7 mouse cellular contexts compared by ENCODE assay signal in the genomic region with DNA sequence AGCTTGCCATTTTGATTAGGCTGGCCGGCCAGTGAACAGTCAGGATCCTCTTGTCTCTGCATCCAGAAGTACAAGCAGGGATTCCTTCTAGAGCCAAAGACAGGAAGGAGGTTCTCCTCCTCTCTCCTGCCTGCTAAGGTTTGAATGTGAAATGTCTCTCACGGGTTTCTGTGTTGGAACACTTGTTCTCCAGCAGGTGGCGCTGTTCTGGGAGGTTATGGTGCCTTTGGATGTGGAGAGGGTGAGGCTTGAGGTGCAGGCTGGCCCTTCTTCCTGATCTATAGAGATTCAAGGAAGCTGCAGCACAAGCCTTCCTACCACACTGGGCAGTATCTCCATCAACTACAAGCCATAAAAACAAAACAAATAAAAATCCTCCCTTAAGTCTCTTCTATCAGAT.
A peak's percentile ranks its signal among the peaks of the same experiment; 100 is the strongest.
DNase-seq lines count a peak whose midpoint lies in the region; ATAC-seq lines count a peak whose summit lies in the region.

No protein-coding gene starts in this region.

- WGBS in hindbrain, embryonic 11.5 days: 20% methylated on average over 3 of the region's 3 CpGs
- 3% methylated on average over 2 of the region's 3 CpGs for WGBS in hindbrain, embryonic 16.5 days

- no peak overlapping the region for H3K27ac ChIP-seq in hindbrain, embryonic 11.5 days (ENCODE audit: low read depth, low read length)
- no peak overlapping the region for H3K27ac ChIP-seq in hindbrain, embryonic 16.5 days (ENCODE audit: low read depth, low read length)

- no peak overlapping the region for H3K4me3 ChIP-seq in hindbrain, embryonic 11.5 days (ENCODE audit: low read depth, low read length)
- no peak overlapping the region for H3K4me3 ChIP-seq in hindbrain, embryonic 16.5 days (ENCODE audit: low read length)

- DNase-seq in hindbrain, embryonic 11.5 days (ENCODE audit: low spot score): peak; percentile 68
- peak; percentile 45 for DNase-seq in urinary bladder, postnatal 25 days (ENCODE audit: low spot score)
- DNase-seq in urinary bladder, postnatal 36 days (ENCODE audit: low spot score in 2 of 2): no peak
- peak; percentile 69 for DNase-seq in embryo, embryonic 10.5 days (ENCODE audit: low spot score)
- DNase-seq in splenic B cell, adult 2 months (ENCODE audit: low read depth, low spot score): peak; percentile 54
- DNase-seq in frontal cortex, postnatal 14 days (ENCODE audit: low spot score in 2 of 2): no peak

- no peak overlapping the region for H3K9ac ChIP-seq in hindbrain, embryonic 11.5 days (ENCODE audit: low read depth, low read length)
- no peak overlapping the region for H3K9ac ChIP-seq in hindbrain, embryonic 16.5 days (ENCODE audit: low read depth, low read length)

- no peak overlapping the region for H3K4me2 ChIP-seq in hindbrain, embryonic 11.5 days (replicated peaks; ENCODE audit: low read depth, low read length)
- no peak overlapping the region for H3K4me2 ChIP-seq in hindbrain, embryonic 16.5 days (ENCODE audit: low read length)

- peaks cover 8% of the 10 kb centered on the region; the same call in 1 of the 2 replicates for H3K36me3 ChIP-seq in hindbrain, embryonic 11.5 days (ENCODE audit: control insufficient read depth, insufficient read depth, low read length)
- peaks cover 9% of the 10 kb centered on the region for H3K36me3 ChIP-seq in hindbrain, embryonic 16.5 days (ENCODE audit: control insufficient read depth, insufficient read depth, low read length)
- H3K36me3 ChIP-seq in splenic B cell, adult 2 months (ENCODE audit: control insufficient read depth, insufficient read depth, low read length, poor library complexity, severe bottlenecking): peaks cover 2% of the 10 kb centered on the region; the same call in 1 of the 2 replicates

- no peak for ATAC-seq in hindbrain, embryonic 11.5 days (ENCODE audit: low FRiP score)
- ATAC-seq in hindbrain, embryonic 16.5 days: no peak

- no peaks in the 10 kb centered on the region for H3K27me3 ChIP-seq in hindbrain, embryonic 11.5 days (ENCODE audit: control insufficient read depth, insufficient read depth, low read length)
- no peaks in the 10 kb centered on the region for H3K27me3 ChIP-seq in hindbrain, embryonic 16.5 days (replicated peaks; ENCODE audit: control insufficient read depth, insufficient read depth, low read length)
- H3K27me3 ChIP-seq in splenic B cell, adult 2 months (ENCODE audit: control insufficient read depth, insufficient read depth, low read length, poor library complexity, severe bottlenecking): no peaks in the 10 kb centered on the region

- H3K9me3 ChIP-seq in hindbrain, embryonic 11.5 days (ENCODE audit: control insufficient read depth, low read length): no peaks in the 10 kb centered on the region
- H3K9me3 ChIP-seq in hindbrain, embryonic 16.5 days (ENCODE audit: control insufficient read depth, low read length): no peaks in the 10 kb centered on the region

- no peaks in the 10 kb centered on the region for H3K4me1 ChIP-seq in hindbrain, embryonic 11.5 days (replicated peaks; ENCODE audit: control insufficient read depth, insufficient read depth, low read length)
- H3K4me1 ChIP-seq in hindbrain, embryonic 16.5 days (ENCODE audit: control insufficient read depth, insufficient read depth, low read depth, low read length): no peaks in the 10 kb centered on the region

Comparison
In these comparisons a context has a peak if more than half of its experiments do, and no peak if none do; other contexts are left out.
1. DNase-seq: peak in hindbrain, embryonic 11.5 days (single experiment), urinary bladder, postnatal 25 days (single experiment), embryo, embryonic 10.5 days (single experiment) and splenic B cell, adult 2 months (single experiment); none in urinary bladder, postnatal 36 days (0 of 2) and frontal cortex, postnatal 14 days (0 of 2).